Mouse (Mus musculus): ENCODE measurements around the gene Zfp319. TPM values are rescaled to one million over a fixed set of nuclear protein-coding genes. Genes with fewer than 3 reads are reported as not detected.

The Zfp319 gene
- polyA plus RNA-seq, 1 experiment from 2014 or later, result 6.4 TPM

GRCm38 (mm10) chr8:95352871-95353866 is 21.4 kb upstream of the Zfp319 start:
- 2% methylated on average over 62 of the region's 62 CpGs for WGBS
- Histone ChIP-seq H3K4me3 (ENCODE audit: low read length) (peak overlapping the region; percentile 81), H3K4me1 (ENCODE audit: control insufficient read depth, insufficient read depth, low read length) (peaks cover 67% of the 10 kb centered on the region), H3K27ac (ENCODE audit: low read length) (peak overlapping the region; percentile 84), H3K36me3 (ENCODE audit: control insufficient read depth, insufficient read depth) (no peaks in the 10 kb centered on the region), H3K27me3 (ENCODE audit: control insufficient read depth, insufficient read depth, low read length) (no peaks in the 10 kb centered on the region), H3K9me3 (replicated peaks; ENCODE audit: control insufficient read depth, low read length) (no peaks in the 10 kb centered on the region), H3K4me2 (ENCODE audit: low read depth, low read length) (peak overlapping the region; percentile 84), H3K9ac (ENCODE audit: low read length) (peak overlapping the region; percentile 96)
- ATAC-seq (replicated peaks; ENCODE audit: extremely low read depth, insufficient read depth, low FRiP score), result peak; percentile 43

- no peaks in the 10 kb centered on the region for H3K27me3 ChIP-seq (ENCODE audit: control insufficient read depth, insufficient read depth, low read length)
- H3K9me3 ChIP-seq (replicated peaks; ENCODE audit: control insufficient read depth, low read length), result no peaks in the 10 kb centered on the region
- peak within 1 kb of the TSS; percentile 84 for H3K4me2 ChIP-seq (ENCODE audit: low read depth, low read length)
- H3K36me3 ChIP-seq (ENCODE audit: control insufficient read depth, insufficient read depth), result no peaks in the 10 kb centered on the region
- peak within 1 kb of the TSS; percentile 84 for H3K27ac ChIP-seq (ENCODE audit: low read length)
- peak; percentile 79 for ATAC-seq (replicated peaks; ENCODE audit: extremely low read depth, insufficient read depth, low FRiP score)
- WGBS, result under 1% methylated on average over 80 of the region's 80 CpGs
- peaks cover 59% of the 10 kb centered on the region for H3K4me1 ChIP-seq (ENCODE audit: control insufficient read depth, insufficient read depth, low read length)
- peak within 1 kb of the TSS; percentile 96 for H3K9ac ChIP-seq (ENCODE audit: low read length)
- H3K4me3 ChIP-seq (ENCODE audit: low read length), result peak within 1 kb of the TSS; percentile 81
Observed at GRCm38 (mm10) chr8:95352151-95352870, 20.6 kb upstream of the Zfp319 start, which contains the start of gene Mmp15. TSS of gene Mmp15 (plus strand) at chr8:95352268.

GRCm38 (mm10) chr8:95351461-95351860 is 19.7 kb upstream of the Zfp319 start:
- peak overlapping the region; percentile 96 for H3K9ac ChIP-seq (ENCODE audit: low read length)

GRCm38 (mm10) chr8:95348811-95349630 is 17.3 kb upstream of the Zfp319 start:
- H3K9me3 ChIP-seq (replicated peaks; ENCODE audit: control insufficient read depth, low read length), result no peaks in the 10 kb centered on the region
- peak overlapping the region; percentile 54 for H3K4me2 ChIP-seq (ENCODE audit: low read depth, low read length)
- WGBS, result 29% methylated on average over 19 of the region's 19 CpGs
- H3K4me3 ChIP-seq (ENCODE audit: low read length), result peak overlapping the region; percentile 19; the same call in 1 of the 2 replicates
- H3K27ac ChIP-seq (ENCODE audit: low read length), result peak overlapping the region; percentile 73
- no peaks in the 10 kb centered on the region for H3K27me3 ChIP-seq (ENCODE audit: control insufficient read depth, insufficient read depth, low read length)
- peak overlapping the region; percentile 56 for H3K9ac ChIP-seq (ENCODE audit: low read length)
- ATAC-seq (replicated peaks; ENCODE audit: extremely low read depth, insufficient read depth, low FRiP score), result 0 out of 2 replicates have a peak, but pooled peaks have one; percentile 3
- H3K36me3 ChIP-seq (ENCODE audit: control insufficient read depth, insufficient read depth), result peaks cover 10% of the 10 kb centered on the region
- H3K4me1 ChIP-seq (ENCODE audit: control insufficient read depth, insufficient read depth, low read length), result peaks cover 31% of the 10 kb centered on the region

More at GRCm38 (mm10) chr8:95351461-95351860, 19.7 kb upstream of the Zfp319 start:
- H3K4me3 ChIP-seq (ENCODE audit: low read length), result peak overlapping the region; percentile 81
- H3K4me2 ChIP-seq (ENCODE audit: low read depth, low read length), result peak overlapping the region; percentile 84
- no peaks in the 10 kb centered on the region for H3K27me3 ChIP-seq (ENCODE audit: control insufficient read depth, insufficient read depth, low read length)
- peaks cover 56% of the 10 kb centered on the region for H3K4me1 ChIP-seq (ENCODE audit: control insufficient read depth, insufficient read depth, low read length)
- WGBS, result 2% methylated on average over 15 of the region's 15 CpGs
- H3K36me3 ChIP-seq (ENCODE audit: control insufficient read depth, insufficient read depth), result no peaks in the 10 kb centered on the region
- H3K27ac ChIP-seq (ENCODE audit: low read length), result peak overlapping the region; percentile 84
- H3K9me3 ChIP-seq (replicated peaks; ENCODE audit: control insufficient read depth, low read length), result no peaks in the 10 kb centered on the region
- peak; percentile 33 for ATAC-seq (replicated peaks; ENCODE audit: extremely low read depth, insufficient read depth, low FRiP score)

- H3K9me3 ChIP-seq (replicated peaks; ENCODE audit: control insufficient read depth, low read length), result no peaks in the 10 kb centered on the region
- ATAC-seq (replicated peaks; ENCODE audit: extremely low read depth, insufficient read depth, low FRiP score), result no peak
- peaks cover 12% of the 10 kb centered on the region for H3K36me3 ChIP-seq (ENCODE audit: control insufficient read depth, insufficient read depth)
- no peaks in the 10 kb centered on the region for H3K27me3 ChIP-seq (ENCODE audit: control insufficient read depth, insufficient read depth, low read length)
- no peak overlapping the region for H3K4me2 ChIP-seq (ENCODE audit: low read depth, low read length)
- H3K9ac ChIP-seq (ENCODE audit: low read length), result 0 out of 2 replicates have a peak overlapping the region, but pooled peaks have one; percentile 23
- peak overlapping the region; percentile 51; the same call in 1 of the 2 replicates for H3K27ac ChIP-seq (ENCODE audit: low read length)
- no peak overlapping the region for H3K4me3 ChIP-seq (ENCODE audit: low read length)
- peaks cover 30% of the 10 kb centered on the region for H3K4me1 ChIP-seq (ENCODE audit: control insufficient read depth, insufficient read depth, low read length)
- WGBS, result 86% methylated on average over 2 of the region's 2 CpGs
Observed at GRCm38 (mm10) chr8:95348356-95348755, 16.6 kb upstream of the Zfp319 start.

- H3K9me3 ChIP-seq (replicated peaks; ENCODE audit: control insufficient read depth, low read length), result no peaks in the 10 kb centered on the region
- H3K4me3 ChIP-seq (ENCODE audit: low read length), result no peak overlapping the region
- no peak overlapping the region for H3K27ac ChIP-seq (ENCODE audit: low read length)
- peaks cover 16% of the 10 kb centered on the region for H3K36me3 ChIP-seq (ENCODE audit: control insufficient read depth, insufficient read depth)
- H3K9ac ChIP-seq (ENCODE audit: low read length), result no peak overlapping the region
- WGBS, result 20% methylated on average over 8 of the region's 8 CpGs
- peaks cover 34% of the 10 kb centered on the region for H3K4me1 ChIP-seq (ENCODE audit: control insufficient read depth, insufficient read depth, low read length)
- no peaks in the 10 kb centered on the region for H3K27me3 ChIP-seq (ENCODE audit: control insufficient read depth, insufficient read depth, low read length)
- no peak overlapping the region for H3K4me2 ChIP-seq (ENCODE audit: low read depth, low read length)
- ATAC-seq (replicated peaks; ENCODE audit: extremely low read depth, insufficient read depth, low FRiP score), result peak; percentile 51
Observed at GRCm38 (mm10) chr8:95346643-95347545, 15.1 kb upstream of the Zfp319 start.

GRCm38 (mm10) chr8:95344668-95345067 is 12.9 kb upstream of the Zfp319 start:
- H3K4me2 ChIP-seq (ENCODE audit: low read depth, low read length), result no peak overlapping the region
- H3K4me3 ChIP-seq (ENCODE audit: low read length), result no peak overlapping the region
- H3K27me3 ChIP-seq (ENCODE audit: control insufficient read depth, insufficient read depth, low read length), result no peaks in the 10 kb centered on the region
- no peaks in the 10 kb centered on the region for H3K9me3 ChIP-seq (replicated peaks; ENCODE audit: control insufficient read depth, low read length)
- 84% methylated on average over 6 of the region's 6 CpGs for WGBS
- peaks cover 17% of the 10 kb centered on the region for H3K36me3 ChIP-seq (ENCODE audit: control insufficient read depth, insufficient read depth)
- no peak overlapping the region for H3K9ac ChIP-seq (ENCODE audit: low read length)
- ATAC-seq (replicated peaks; ENCODE audit: extremely low read depth, insufficient read depth, low FRiP score), result no peak
- H3K27ac ChIP-seq (ENCODE audit: low read length), result no peak overlapping the region
- H3K4me1 ChIP-seq (ENCODE audit: control insufficient read depth, insufficient read depth, low read length), result peaks cover 26% of the 10 kb centered on the region

Measured in heart, embryonic 16.5 days (tissue).